Mouse (Mus musculus): ENCODE data around the gene Mvb12b. TPM values are rescaled to one million over a fixed set of nuclear protein-coding genes. Genes with fewer than 3 reads are reported as not detected.

Mvb12b gene
- total and polyA plus RNA-seq, 3 experiments: 22.8 to 23.3 TPM; not detected in 1

DNA sequence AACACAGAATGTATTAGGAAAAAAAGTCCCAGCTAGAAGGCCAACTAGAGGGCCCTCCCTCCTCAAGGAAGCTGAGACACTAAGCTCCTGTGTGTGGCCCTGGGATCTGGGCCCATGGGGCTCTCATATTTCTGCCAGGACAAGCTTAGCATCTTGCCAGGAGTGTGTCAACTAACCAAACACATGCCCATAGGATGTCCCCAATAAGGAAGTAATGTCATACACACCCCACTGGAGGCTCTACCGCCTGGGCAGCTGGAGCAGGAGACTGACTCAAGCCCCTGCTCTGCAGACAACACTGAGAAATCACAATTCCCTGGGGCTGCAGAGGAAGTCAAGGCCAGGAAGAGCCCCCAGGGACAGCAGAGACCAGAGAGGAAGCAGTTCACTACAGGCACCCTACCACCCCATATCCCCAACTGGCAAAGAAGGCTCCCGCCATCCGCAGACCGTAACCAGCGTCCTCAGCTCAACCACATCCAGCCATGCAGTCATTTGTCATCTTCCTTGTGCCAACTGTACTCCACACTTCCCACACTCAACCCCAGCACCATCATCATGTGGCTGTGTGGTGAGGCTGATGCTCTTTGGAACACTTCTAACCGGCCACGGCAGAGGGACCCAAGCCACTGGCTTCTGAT lies 3.0 kb downstream of the Mvb12b start:
- TF ChIP-seq POLR2AphosphoS2 (IDR thresholded peaks at IDR 0.05; ENCODE audit: low read length) (no peak), MXI1 (IDR thresholded peaks at IDR 0.05; ENCODE audit: low read depth, low read length) (no peak)
- Histone ChIP-seq H3K27me3 (ENCODE audit: control insufficient read depth in 1 of 2, insufficient read depth in 2 of 2, low read length in 2 of 2) (no peaks in the 10 kb centered on the region), H3K9ac (ENCODE audit: control insufficient read depth, low read depth, low read length, poor library complexity, severe bottlenecking) (no peak overlapping the region), H3K4me3 (ENCODE audit: control insufficient read depth in 1 of 2, insufficient read depth in 1 of 2, low read depth in 2 of 2, low read length in 2 of 2) (no peak overlapping the region), H3K36me3 (ENCODE audit: control insufficient read depth in 1 of 2, insufficient read depth in 2 of 2, low read length in 2 of 2) (peaks cover 0 to 10% of the 10 kb centered on the region in 2 experiments; a peak in 3 of 4 replicates), H3K9me3 (replicated peaks; ENCODE audit: insufficient read depth, low read length) (no peaks in the 10 kb centered on the region), H3K79me2 (ENCODE audit: control insufficient read depth, insufficient read depth, low read length, poor library complexity) (peaks cover 12% of the 10 kb centered on the region), H3K4me1 (ENCODE audit: control insufficient read depth in 1 of 2, insufficient read depth in 2 of 2, low read length in 2 of 2) (peaks cover 2 to 11% of the 10 kb centered on the region in 2 experiments; a peak in 2 of 4 replicates), H3K27ac (ENCODE audit: control insufficient read depth, low read depth, low read length) (no peak overlapping the region)
- DNase-seq (ENCODE audit: low read depth, low spot score): no peak

DNA sequence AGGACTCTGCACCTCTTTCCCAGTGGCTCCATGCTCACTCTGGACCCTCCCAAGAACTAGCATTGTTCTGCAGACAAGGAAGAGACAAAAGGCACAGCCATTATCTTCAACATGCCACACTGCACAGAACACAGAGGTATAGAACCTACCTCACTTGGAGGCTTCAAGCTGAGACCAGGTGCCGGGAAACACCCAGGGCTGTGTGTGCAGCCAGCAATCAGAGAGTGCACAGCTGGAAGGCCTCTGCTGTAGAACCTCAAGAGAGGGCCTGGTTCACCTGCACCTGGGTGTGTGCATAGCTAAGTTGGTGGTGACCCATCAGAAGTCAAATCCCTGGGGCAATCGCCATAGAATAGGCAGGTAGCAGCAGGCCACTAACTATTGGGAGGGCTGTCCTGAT lies 8.5 kb downstream of the Mvb12b start:
- peaks cover 2% of the 10 kb centered on the region; the same call in 1 of the 2 replicates for H3K79me2 ChIP-seq (ENCODE audit: control insufficient read depth, insufficient read depth, low read length, poor library complexity)
- DNase-seq (ENCODE audit: low read depth, low spot score): no peak
- no peak overlapping the region for H3K27ac ChIP-seq (ENCODE audit: control insufficient read depth, low read depth, low read length)
- no peaks in the 10 kb centered on the region for H3K9me3 ChIP-seq (replicated peaks; ENCODE audit: insufficient read depth, low read length)
- no peaks in the 10 kb centered on the region for H3K27me3 ChIP-seq (ENCODE audit: control insufficient read depth in 1 of 2, insufficient read depth in 2 of 2, low read length in 2 of 2)
- H3K4me3 ChIP-seq (ENCODE audit: control insufficient read depth in 1 of 2, insufficient read depth in 1 of 2, low read depth in 2 of 2, low read length in 2 of 2): no peak overlapping the region
- no peaks in the 10 kb centered on the region for H3K4me1 ChIP-seq (ENCODE audit: control insufficient read depth in 1 of 2, insufficient read depth in 2 of 2, low read length in 2 of 2)
- no peaks in the 10 kb centered on the region; a peak in 1 of 4 replicates for H3K36me3 ChIP-seq (ENCODE audit: control insufficient read depth in 1 of 2, insufficient read depth in 2 of 2, low read length in 2 of 2)
- H3K9ac ChIP-seq (ENCODE audit: control insufficient read depth, low read depth, low read length, poor library complexity, severe bottlenecking): no peak overlapping the region
- TF ChIP-seq MYB (IDR thresholded peaks at IDR 0.05; ENCODE audit: low read depth, low read length): no peak
- TF ChIP-seq CHD1 (IDR thresholded peaks at IDR 0.05; ENCODE audit: low read depth, low read length): no peak
- no peak for TF ChIP-seq TAL1 (IDR thresholded peaks at IDR 0.05; ENCODE audit: low read length)
- TF ChIP-seq ETS1 (IDR thresholded peaks at IDR 0.05; ENCODE audit: low read depth, low read length): no peak
- no peak for TF ChIP-seq POLR2A (IDR thresholded peaks at IDR 0.05; ENCODE audit: control insufficient read depth in 1 of 2, insufficient read depth in 1 of 2, low read depth in 1 of 2, low read length in 2 of 2, poor library complexity in 1 of 2)
- TF ChIP-seq JUND (IDR thresholded peaks at IDR 0.05; ENCODE audit: low read depth, low read length): no peak
- TF ChIP-seq MXI1 (IDR thresholded peaks at IDR 0.05; ENCODE audit: low read depth, low read length): no peak
- TF ChIP-seq MAFK (IDR thresholded peaks at IDR 0.05; ENCODE audit: borderline replicate concordance, low read depth, low read length): no peak
- no peak for TF ChIP-seq NRF1 (IDR thresholded peaks at IDR 0.05; ENCODE audit: insufficient read depth, low read depth, low read length, poor library complexity, severe bottlenecking)
- TF ChIP-seq RCOR1 (IDR thresholded peaks at IDR 0.05; ENCODE audit: low read depth, low read length): no peak
- TF ChIP-seq CTCF (IDR thresholded peaks at IDR 0.05 in 2 of 3, conservative IDR thresholded peaks at IDR 0.05 in 1 of 3; ENCODE audit: control insufficient read depth in 1 of 3, insufficient read depth in 1 of 3, low read depth in 2 of 3, low read length in 3 of 3, poor library complexity in 1 of 3, severe bottlenecking in 1 of 3): no peak
- TF ChIP-seq E2F4 (IDR thresholded peaks at IDR 0.05; ENCODE audit: borderline replicate concordance, low read depth, low read length): no peak
- no peak for TF ChIP-seq CHD2 (IDR thresholded peaks at IDR 0.05; ENCODE audit: low read length)
- no peak for TF ChIP-seq ZC3H11A (IDR thresholded peaks at IDR 0.05; ENCODE audit: low read depth, low read length)
- no peak for TF ChIP-seq MYC (IDR thresholded peaks at IDR 0.05; ENCODE audit: low read depth, low read length)
- TF ChIP-seq USF2 (IDR thresholded peaks at IDR 0.05; ENCODE audit: borderline replicate concordance in 1 of 2, insufficient read depth in 1 of 2, low read depth in 1 of 2, low read length in 2 of 2): no peak
- no peak for TF ChIP-seq KAT2A (conservative IDR thresholded peaks at IDR 0.05; ENCODE audit: low read depth, low read length)
- no peak for TF ChIP-seq ZNF384 (IDR thresholded peaks at IDR 0.05; ENCODE audit: low read depth, low read length)
- TF ChIP-seq POLR2AphosphoS2 (IDR thresholded peaks at IDR 0.05; ENCODE audit: low read length): no peak

Data from MEL (cell line).